Mouse (Mus musculus) CH12.LX (cell line): ENCODE data around the gene Gdpd5. TPM values are rescaled to one million over a fixed set of nuclear protein-coding genes. Genes with fewer than 3 reads are reported as not detected.

ENCODE experiments used
- DNase-seq: peaks from one replicate; pipeline ENCODE4 v3.0.0-alpha.2; 2013; ENCODE audit errors: extremely low read depth
- H3K27ac ChIP-seq: 2 replicates; pipeline ENCODE4 v1.5.1; 2012; ENCODE audit warnings: low read depth, mild to moderate bottlenecking, control low read depth, moderate library complexity; ENCODE audit not compliant: insufficient read depth
- H3K27me3 ChIP-seq: replicated peaks from 2 replicates; pipeline ENCODE3; 2012; ENCODE audit warnings: inconsistent platforms
- H3K36me3 ChIP-seq, 2 experiments: replicated peaks in 1 of 2; 2 replicates each; pipeline versions ENCODE3 to v1.6.1; 2012; ENCODE audit warnings: inconsistent platforms in 1 of 2, low read length in 1 of 2, mild to moderate bottlenecking in 1 of 2, mixed read lengths in 1 of 2, moderate library complexity in 1 of 2; ENCODE audit not compliant: control insufficient read depth in 1 of 2, insufficient read depth in 1 of 2
- H3K4me1 ChIP-seq, 2 experiments: 2 replicates each; pipeline ENCODE4 v1.6.1; 2012; ENCODE audit warnings: inconsistent platforms in 1 of 2, moderate library complexity in 1 of 2; ENCODE audit not compliant: insufficient read depth in 2 of 2, control insufficient read depth in 1 of 2
- H3K4me2 ChIP-seq: 2 replicates; pipeline ENCODE4 v1.6.1; 2012; ENCODE audit warnings: low read depth, mild to moderate bottlenecking, control low read depth; ENCODE audit not compliant: poor library complexity, insufficient read depth, severe bottlenecking
- H3K4me3 ChIP-seq, 3 experiments: fragments of 150-350 bp in 1 of 3; sonication (generic) in 1 of 3; replicated peaks in 1 of 3; 2 replicates each; pipeline versions ENCODE3 to v1.5.1; 2011 to 2012; ENCODE audit warnings: low read depth in 2 of 3, low read length in 2 of 3, mild to moderate bottlenecking in 2 of 3, moderate library complexity in 2 of 3, control low read depth in 1 of 3, improper control_type of control experiment in 1 of 3, inconsistent platforms in 1 of 3, mixed read lengths in 1 of 3; ENCODE audit not compliant: poor library complexity in 1 of 3
- H3K79me2 ChIP-seq: replicated peaks from 2 replicates; pipeline ENCODE4 v1.6.1; 2012; ENCODE audit warnings: mild to moderate bottlenecking, moderate library complexity; ENCODE audit not compliant: control insufficient read depth, poor library complexity, insufficient read depth, severe bottlenecking; ENCODE audit errors: extremely low read depth
- H3K9ac ChIP-seq: 2 replicates; pipeline ENCODE4 v1.6.1; 2012; ENCODE audit warnings: low read depth, mild to moderate bottlenecking, control low read depth, moderate library complexity; ENCODE audit not compliant: insufficient read depth
- H3K9me3 ChIP-seq: replicated peaks from 2 replicates; pipeline ENCODE3; 2012; ENCODE audit warnings: low read length, inconsistent platforms, mixed read lengths
- CHD1 ChIP-seq: IDR thresholded peaks from 2 replicates; pipeline ENCODE4 v1.6.1; 2012; ENCODE audit warnings: low read depth, low read length, improper control_type of control experiment, inconsistent platforms
- CHD2 ChIP-seq: IDR thresholded peaks from 2 replicates; pipeline ENCODE4 v1.6.1; 2011; ENCODE audit warnings: low read length, improper control_type of control experiment
- CTCF ChIP-seq, 2 experiments: IDR thresholded peaks in 1 of 2; conservative IDR thresholded peaks in 1 of 2; 2 replicates each; pipeline ENCODE4 v1.5.1; 2011 to 2012; ENCODE audit warnings: low read depth in 2 of 2, low read length in 2 of 2, improper control_type of control experiment in 1 of 2, inconsistent platforms in 1 of 2, mild to moderate bottlenecking in 1 of 2, moderate library complexity in 1 of 2
- ELF1 ChIP-seq: IDR thresholded peaks from 2 replicates; pipeline ENCODE4 v1.6.1; 2014; ENCODE audit warnings: low read depth, mild to moderate bottlenecking, inconsistent platforms, low read length, improper control_type of control experiment
- EP300 ChIP-seq: IDR thresholded peaks from 2 replicates; pipeline ENCODE4 v1.6.1; 2011; ENCODE audit warnings: low read length, improper control_type of control experiment
- ETS1 ChIP-seq: conservative IDR thresholded peaks from 2 replicates; pipeline ENCODE4 v1.6.1; 2012; ENCODE audit warnings: low read depth, mild to moderate bottlenecking, inconsistent platforms, low read length, improper control_type of control experiment, moderate library complexity
- HCFC1 ChIP-seq: IDR thresholded peaks from 2 replicates; pipeline ENCODE4 v1.6.1; 2012; ENCODE audit warnings: low read depth, mild to moderate bottlenecking, inconsistent platforms, low read length, improper control_type of control experiment
- IRF4 ChIP-seq: IDR thresholded peaks from 2 replicates; pipeline ENCODE4 v1.6.1; 2014; ENCODE audit warnings: low read depth, mild to moderate bottlenecking, inconsistent platforms, low read length, improper control_type of control experiment
- JUN ChIP-seq: IDR thresholded peaks from 2 replicates; pipeline ENCODE4 v1.6.1; 2011; ENCODE audit warnings: low read depth, mild to moderate bottlenecking, low read length, improper control_type of control experiment, moderate library complexity; ENCODE audit not compliant: insufficient read depth
- KAT2A ChIP-seq: IDR thresholded peaks from 2 replicates; pipeline ENCODE4 v1.6.1; 2012; ENCODE audit warnings: low read length, improper control_type of control experiment, inconsistent platforms; ENCODE audit not compliant: insufficient replicate concordance
- MAFK ChIP-seq: IDR thresholded peaks from 2 replicates; pipeline ENCODE4 v1.6.1; 2011; ENCODE audit warnings: low read length, improper control_type of control experiment; ENCODE audit not compliant: insufficient replicate concordance
- MAX ChIP-seq: IDR thresholded peaks from 2 replicates; pipeline ENCODE4 v1.6.1; 2011; ENCODE audit warnings: low read length, improper control_type of control experiment
- MEF2A ChIP-seq: IDR thresholded peaks from 2 replicates; pipeline ENCODE4 v1.6.1; 2014; ENCODE audit warnings: low read depth, mild to moderate bottlenecking, inconsistent platforms, low read length, improper control_type of control experiment, borderline replicate concordance
- MXI1 ChIP-seq: IDR thresholded peaks from 2 replicates; pipeline ENCODE4 v1.6.1; 2011; ENCODE audit warnings: mild to moderate bottlenecking, low read depth, low read length, improper control_type of control experiment
- MYC ChIP-seq: IDR thresholded peaks from 2 replicates; pipeline ENCODE4 v1.6.1; 2011; ENCODE audit warnings: low read depth, mild to moderate bottlenecking, improper control_type of control experiment, low read length
- SIN3A ChIP-seq: IDR thresholded peaks from 2 replicates; pipeline ENCODE4 v1.6.1; 2012; ENCODE audit warnings: low read length, improper control_type of control experiment, inconsistent platforms
- TCF12 ChIP-seq: IDR thresholded peaks from 2 replicates; pipeline ENCODE4 v1.6.1; 2014; ENCODE audit warnings: low read depth, mild to moderate bottlenecking, inconsistent platforms, low read length, improper control_type of control experiment
- USF1 ChIP-seq: IDR thresholded peaks from 2 replicates; pipeline ENCODE4 v1.6.1; 2014; ENCODE audit warnings: low read depth, mild to moderate bottlenecking, inconsistent platforms, low read length, improper control_type of control experiment
- ZC3H11A ChIP-seq: IDR thresholded peaks from 2 replicates; pipeline ENCODE4 v1.6.1; 2012; ENCODE audit warnings: low read depth, mild to moderate bottlenecking, inconsistent platforms, low read length, improper control_type of control experiment
- ZNF384 ChIP-seq: IDR thresholded peaks from 2 replicates; pipeline ENCODE4 v1.6.1; 2012; ENCODE audit warnings: low read depth, low read length, improper control_type of control experiment, inconsistent platforms
- dilution Hi-C: fragments of 300-500 bp; cut with MboI; formaldehyde crosslinking; loops from 2 replicates; pipeline ENCODE4 v1.14.3; 2020; ENCODE audit warnings: low sequenced_read_pairs; ENCODE audit not compliant: extremely low pct_unique_long_range_greater_than_20kb, extremely low pct_ligation_motif_present
- in situ Hi-C: fragments of 300-500 bp; cut with MboI; formaldehyde crosslinking; loops from 3 replicates; pipeline ENCODE4 v1.14.3; 2019; ENCODE audit warnings: low sequenced_read_pairs, low pct_ligation_motif_present, low pct_unique_long_range_greater_than_20kb, mixed read lengths
- polyA plus RNA-seq: library from polyadenylated mRNA; unstranded; fragments of >175 nt; gene quantifications from 2 replicates; pipeline ENCODE4 v1.2.1, GENCODE M21; 2012; ENCODE audit warnings: low read depth; ENCODE audit not compliant: insufficient read length
- total RNA-seq, 2 experiments: library from RNA; depleted of rRNA; stranded (reverse); fragments of 300-350 nt in 1 of 2; fragments of >200 nt in 1 of 2; gene quantifications; 2 replicates each; pipeline ENCODE4 v1.2.3; 2012 to 2014

Gene Gdpd5
- total and polyA plus RNA-seq, 3 experiments: 2.4 to 9.1 (median 9.0) TPM

- DNase-seq: no peak
- Histone ChIP-seq H3K27ac (no peak overlapping the region), H3K4me2 (no peak overlapping the region), H3K4me3 (no peak overlapping the region), H3K79me2 (no peaks in the 10 kb centered on the region)
- dilution Hi-C loops: no loop called here
- TF ChIP-seq MYC (no peak), HCFC1 (no peak), TCF12 (no peak), EP300 (no peak), CHD2 (no peak), USF1 (no peak), CHD1 (no peak)
- TF ChIP-seq, all 38 proteins: peak for 0
- no peaks in the 10 kb centered on the region for H3K9me3 ChIP-seq
- in situ Hi-C loops: no loop called here
- peaks cover 21 to 44% of the 10 kb centered on the region in 2 experiments for H3K4me1 ChIP-seq
- no peaks in the 10 kb centered on the region for H3K27me3 ChIP-seq
- H3K36me3 ChIP-seq: no peaks in the 10 kb centered on the region
- no peak overlapping the region for H3K9ac ChIP-seq
Measured at GRCm38 (mm10) chr7:99356244-99356930, 24.8 kb upstream of the Gdpd5 start.

- H3K79me2 ChIP-seq: no peaks in the 10 kb centered on the region
- in situ Hi-C loops: no loop called here
- no peak for DNase-seq
- no peak overlapping the region for H3K9ac ChIP-seq
- dilution Hi-C loops: no loop called here
- H3K4me2 ChIP-seq: no peak overlapping the region
- H3K4me1 ChIP-seq: peaks cover 25 to 39% of the 10 kb centered on the region in 2 experiments
- H3K4me3 ChIP-seq: no peak overlapping the region
- no peak overlapping the region for H3K27ac ChIP-seq
- no peaks in the 10 kb centered on the region for H3K27me3 ChIP-seq
- no peaks in the 10 kb centered on the region for H3K9me3 ChIP-seq
- no peaks in the 10 kb centered on the region for H3K36me3 ChIP-seq
- TF ChIP-seq MYC (no peak), ETS1 (no peak), MEF2A (no peak), IRF4 (no peak), ZC3H11A (no peak), TCF12 (no peak), MAX (no peak), SIN3A (no peak), MAFK (no peak), ZNF384 (no peak), CTCF (conservative IDR thresholded peaks at IDR 0.05 in 1 of 2, IDR thresholded peaks at IDR 0.05 in 1 of 2; ENCODE audit: low read depth in 2 of 2, low read length in 2 of 2) (no peak), ELF1 (no peak), JUN (no peak), MXI1 (no peak), CHD2 (no peak), KAT2A (no peak), CHD1 (no peak), USF1 (no peak)
Measured at GRCm38 (mm10) chr7:99357201-99357600, 24.0 kb upstream of the Gdpd5 start.
